Mouse (Mus musculus) kidney, postnatal 25 days (tissue): ENCODE data around the gene Acer1.
A peak's percentile ranks its signal among the peaks of the same experiment; 100 is the strongest.
"Not testable (repeated sequence)": the region's sequence is repeated elsewhere in the genome, so short reads cannot be mapped to it uniquely, and the experiment has no call there.

Experiments
- DNase-seq, 2 experiments: peaks; one replicate each; pipeline ENCODE4 v3.0.0; 2021; ENCODE audit warnings: mixed read lengths in 2 of 2

Gene Acer1

DNA sequence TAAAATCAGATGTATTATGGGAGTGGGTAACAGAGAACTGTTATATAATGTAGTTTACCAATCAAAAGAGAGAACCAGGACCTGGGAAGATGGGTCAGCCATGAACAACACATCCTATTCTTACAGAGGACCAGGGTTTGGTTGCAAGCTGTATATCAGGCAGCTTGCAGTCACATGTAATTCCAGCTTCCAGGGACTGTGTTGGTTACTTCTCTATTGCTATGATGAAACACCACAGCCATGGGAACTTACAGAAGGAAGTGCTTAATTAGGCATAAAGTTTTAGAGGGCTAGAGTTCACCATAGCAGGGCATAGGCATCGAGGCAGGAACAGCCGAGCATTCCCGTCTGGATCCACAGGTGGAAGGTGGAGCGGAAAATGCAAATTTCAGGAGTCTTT, 43.2 kb downstream of the Acer1 start:
- no peak for DNase-seq

DNA sequence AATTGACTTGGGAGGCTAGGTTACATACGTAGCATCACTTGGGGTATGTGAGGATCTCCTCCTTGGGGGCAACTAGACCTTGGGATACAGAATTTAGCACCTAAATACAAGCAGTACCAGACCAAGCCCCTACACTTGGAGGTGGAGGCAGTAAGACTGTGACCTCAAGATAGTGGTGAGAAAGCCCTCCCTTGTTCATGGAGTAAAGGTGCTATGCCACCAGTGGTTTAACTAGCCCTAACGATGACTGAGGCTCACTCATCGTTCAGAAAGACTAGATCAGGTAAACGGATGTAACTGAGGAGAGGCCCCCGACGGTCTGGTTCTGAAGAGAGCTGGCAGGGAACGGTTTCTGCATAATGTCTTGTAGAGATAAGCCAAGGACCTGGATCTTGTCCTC, 45.2 kb downstream of the Acer1 start:
- DNase-seq, result no peak

DNA sequence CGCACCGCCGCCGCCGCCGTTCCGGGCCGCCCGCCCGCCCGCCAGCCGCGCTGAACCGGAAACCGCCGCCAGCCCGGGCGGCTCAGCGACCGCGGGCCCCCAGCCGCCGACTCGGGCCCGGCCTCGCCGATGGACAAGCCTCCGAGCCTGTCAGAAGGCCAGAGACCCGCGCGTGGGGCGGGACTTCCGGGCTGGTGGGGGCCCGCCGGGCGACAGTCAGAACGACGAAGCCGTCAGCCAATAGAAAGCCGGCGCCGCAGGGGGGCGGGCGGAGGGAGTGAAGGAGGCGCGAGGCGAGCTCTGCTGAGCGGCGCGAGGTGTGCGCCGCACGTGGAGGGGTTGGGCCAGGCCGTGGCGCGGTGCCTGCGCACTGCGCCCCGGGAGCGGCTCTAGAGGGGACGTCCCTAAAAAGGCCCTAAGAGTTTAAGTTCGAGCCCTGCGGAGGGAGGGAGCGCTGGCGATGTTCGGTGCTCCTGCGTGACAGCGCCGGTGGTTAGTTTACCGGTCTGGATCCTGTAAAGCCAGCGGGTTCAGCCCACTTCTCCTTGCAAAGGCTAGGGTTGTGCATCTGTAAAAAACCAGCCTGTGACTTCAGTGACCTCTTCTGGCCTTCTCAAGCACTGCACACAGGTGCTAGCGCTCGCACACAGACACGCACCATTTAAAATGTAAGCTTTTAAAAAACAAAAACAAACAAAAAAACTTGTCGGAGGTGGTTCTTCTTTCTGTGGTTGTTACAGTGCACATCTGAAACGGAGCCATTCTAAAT, 46.4 kb downstream of the Acer1 start, which contains the start of gene Mllt1:
TSS of gene Mllt1 (minus strand) at position 53 of the 769 bp plus-strand sequence.
- peak; percentile 98 to 99 for DNase-seq

DNA sequence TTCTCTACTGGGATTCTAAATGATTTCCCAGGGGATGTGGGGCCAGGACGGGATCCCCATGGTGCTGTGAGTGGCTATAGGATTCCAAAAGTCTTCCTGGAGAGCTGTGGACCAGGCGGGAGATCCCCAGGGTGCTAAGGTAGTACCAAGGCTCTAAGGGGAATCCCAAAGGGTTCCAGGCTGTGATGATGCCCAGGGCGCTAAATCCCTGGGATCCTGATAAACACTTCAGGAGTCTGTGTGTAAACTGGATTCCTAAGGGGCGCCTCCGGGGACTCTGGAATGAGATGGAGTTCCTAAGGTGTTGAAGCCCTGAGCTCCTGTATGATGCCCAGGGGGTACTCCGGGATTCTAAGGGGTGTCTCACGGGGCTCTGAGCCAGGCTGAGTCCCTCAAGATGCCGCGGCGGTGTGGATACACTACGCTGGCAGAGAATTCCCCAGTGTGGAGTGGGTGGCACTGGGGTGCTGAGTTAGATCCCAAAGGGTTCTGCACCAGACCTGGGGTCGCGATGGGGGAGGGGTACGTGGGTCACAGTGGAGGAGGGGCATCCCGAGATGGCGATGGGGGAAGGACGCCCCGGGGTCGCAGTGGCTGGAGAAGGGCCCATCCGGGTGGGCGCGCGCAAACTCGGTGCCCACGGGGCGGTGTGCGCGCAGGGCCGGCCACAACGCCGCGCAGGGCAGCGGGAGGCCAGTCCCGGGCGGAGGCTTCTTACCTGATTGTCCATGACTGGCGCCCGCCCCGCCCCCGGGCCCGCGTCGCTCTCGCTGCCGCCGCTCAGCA, 47.2 kb downstream of the Acer1 start:
- no peak for DNase-seq

DNA sequence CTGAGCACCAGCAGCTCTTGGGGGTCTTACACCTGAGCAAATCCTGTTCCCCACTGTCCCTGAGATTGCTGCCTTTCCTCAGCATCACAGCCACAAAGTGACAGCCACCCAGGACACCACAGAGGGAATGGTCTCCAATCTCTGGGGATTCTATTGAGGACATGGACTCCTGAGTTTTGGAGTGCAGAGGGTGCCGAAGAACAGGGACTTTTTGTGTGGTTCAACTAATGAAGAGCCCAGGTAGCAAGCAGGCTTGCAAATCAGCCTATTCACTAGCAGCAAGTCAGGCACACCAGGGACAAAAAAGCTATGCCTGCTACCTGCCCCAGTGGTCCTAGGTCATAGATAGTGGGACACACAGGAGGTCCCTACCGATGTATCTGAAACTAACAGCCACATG, 48.5 kb downstream of the Acer1 start:
- no peak for DNase-seq

DNA sequence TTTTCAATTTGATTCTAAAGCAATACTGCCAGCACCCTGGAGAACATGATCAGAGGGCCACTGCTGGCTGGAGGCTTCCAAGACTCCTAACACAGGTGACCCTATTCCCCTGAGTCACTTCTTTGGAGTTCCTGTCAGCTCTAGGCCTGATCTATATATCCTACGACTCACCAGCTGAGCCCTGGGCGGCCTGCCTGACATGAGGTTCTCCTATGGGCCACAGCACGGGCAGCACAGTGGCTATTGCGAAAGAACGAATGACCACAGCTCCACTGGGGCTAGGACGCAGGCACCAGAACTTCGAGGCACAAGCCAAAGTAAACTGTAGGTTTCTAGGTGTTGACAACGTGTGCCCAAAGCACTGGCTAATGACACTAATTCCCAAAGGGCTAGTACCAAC, 51.9 kb downstream of the Acer1 start:
- DNase-seq, result no peak

DNA sequence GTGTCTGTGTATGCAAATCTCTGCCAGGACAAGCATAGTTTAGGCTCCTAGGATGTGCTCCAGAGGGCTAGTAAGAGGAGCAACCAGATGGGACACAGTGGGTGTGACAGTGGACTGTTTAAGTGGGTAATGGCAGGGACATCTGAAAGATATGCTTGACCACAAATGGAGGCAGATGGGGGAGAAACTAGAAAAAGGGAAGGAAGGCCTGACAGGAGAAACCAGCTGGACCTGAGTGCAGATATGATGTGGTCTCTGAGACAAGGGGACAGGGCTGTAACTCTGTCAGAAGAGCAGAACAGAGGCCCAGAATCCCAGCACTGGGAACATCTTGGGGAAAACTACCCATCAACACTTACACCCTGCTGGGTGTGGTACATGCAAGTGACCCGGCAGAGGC, 52.4 kb downstream of the Acer1 start:
- DNase-seq, result no peak

DNA sequence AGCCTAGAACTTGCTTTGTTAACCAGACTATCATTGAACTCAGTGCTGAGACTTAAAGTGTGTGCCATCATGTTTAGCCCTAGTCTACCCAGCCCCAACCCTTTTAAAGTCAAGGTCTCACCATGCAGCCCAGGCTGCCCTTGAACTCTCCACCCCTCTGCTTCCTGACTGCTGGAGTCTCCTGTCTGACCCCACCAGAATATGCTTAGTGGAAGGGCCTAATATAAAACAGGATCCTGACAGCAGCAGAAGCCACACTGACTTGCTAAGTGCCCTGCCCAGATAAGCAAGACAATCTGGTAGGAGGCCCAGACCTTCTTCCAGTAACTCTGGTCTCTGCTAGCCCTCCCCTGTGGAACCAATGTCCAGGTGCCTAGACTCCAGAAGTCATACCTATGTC, 52.8 kb downstream of the Acer1 start:
- no peak for DNase-seq

DNA sequence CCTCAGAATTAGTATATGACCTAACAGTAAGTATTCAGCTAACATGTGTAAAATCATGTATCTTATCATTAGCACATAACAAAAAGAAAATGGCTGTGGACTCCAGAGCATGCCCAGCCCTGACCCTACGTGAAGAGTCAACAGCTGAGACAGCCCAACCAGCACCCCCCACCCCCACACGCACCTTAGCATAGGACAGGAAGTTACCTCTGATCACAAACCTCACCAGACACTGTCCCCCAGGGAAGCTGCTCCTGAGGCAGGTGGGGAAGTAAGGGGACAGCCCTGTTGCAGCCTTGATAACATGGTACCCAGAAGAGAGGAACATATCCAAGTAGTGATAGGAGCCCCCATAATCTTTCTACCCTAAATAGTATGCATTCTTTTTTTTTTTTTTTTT, 55.9 kb downstream of the Acer1 start:
- no peak for DNase-seq

DNA sequence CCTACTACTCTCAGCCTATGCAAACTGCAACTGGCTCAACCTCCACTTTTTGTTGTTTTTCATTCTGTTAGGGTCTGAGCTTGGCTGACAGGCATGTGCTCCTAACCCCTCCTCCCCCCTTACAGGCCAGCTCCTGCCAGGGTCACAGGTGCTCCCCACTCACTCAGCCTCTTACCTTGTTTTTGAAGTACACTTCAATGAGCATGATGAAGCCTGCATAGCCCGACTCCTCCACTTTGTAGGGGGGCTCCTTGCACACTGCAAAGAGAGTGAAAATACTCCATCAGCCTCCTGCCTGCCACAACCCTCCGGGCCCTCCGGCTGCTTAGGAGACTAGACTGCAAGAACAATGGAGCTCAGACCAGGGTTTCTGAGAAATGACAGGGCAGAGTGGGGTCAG, 62.2 kb downstream of the Acer1 start:
- DNase-seq, result peak in 1 of 2 experiments; percentile 20

DNA sequence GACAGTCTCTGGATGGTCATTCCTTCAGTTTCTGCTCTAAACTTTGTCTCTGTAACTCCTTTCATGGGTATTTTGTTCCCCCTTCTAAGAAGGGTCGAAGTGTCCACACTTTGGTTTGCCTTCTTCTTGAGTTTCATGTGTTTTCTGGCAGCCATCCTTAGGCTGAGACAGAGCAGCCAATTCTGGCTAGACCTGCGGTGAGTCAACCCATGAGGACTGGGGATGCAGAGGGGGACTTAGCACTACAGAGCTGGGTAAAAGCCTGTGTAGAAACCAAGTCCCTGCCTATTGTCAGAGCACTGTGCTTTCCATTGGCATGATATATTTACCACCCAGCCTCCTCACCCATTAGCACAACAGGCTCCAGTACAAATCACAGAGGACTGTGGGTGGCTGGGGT, 64.8 kb downstream of the Acer1 start:
- no peak for DNase-seq

DNA sequence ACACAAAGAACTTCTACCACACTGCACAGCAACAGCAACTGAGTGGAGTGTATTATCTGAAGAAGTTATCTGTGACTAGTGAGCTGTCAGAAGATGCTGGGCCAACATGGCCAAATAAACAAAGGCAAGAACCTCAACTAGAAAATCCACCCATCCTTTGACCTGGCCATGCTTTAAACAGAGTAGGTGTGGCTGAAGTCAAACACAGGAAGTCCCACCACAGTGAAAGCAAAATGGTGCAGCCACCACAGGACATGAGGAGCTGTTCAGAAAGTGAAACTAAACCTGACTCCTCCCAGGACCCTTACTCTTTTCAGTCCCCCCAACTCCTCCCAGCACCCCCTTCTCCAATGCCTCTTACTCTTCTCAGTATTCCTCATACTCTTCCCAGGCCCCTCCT, 68.5 kb downstream of the Acer1 start:
- DNase-seq, result no peak

DNA sequence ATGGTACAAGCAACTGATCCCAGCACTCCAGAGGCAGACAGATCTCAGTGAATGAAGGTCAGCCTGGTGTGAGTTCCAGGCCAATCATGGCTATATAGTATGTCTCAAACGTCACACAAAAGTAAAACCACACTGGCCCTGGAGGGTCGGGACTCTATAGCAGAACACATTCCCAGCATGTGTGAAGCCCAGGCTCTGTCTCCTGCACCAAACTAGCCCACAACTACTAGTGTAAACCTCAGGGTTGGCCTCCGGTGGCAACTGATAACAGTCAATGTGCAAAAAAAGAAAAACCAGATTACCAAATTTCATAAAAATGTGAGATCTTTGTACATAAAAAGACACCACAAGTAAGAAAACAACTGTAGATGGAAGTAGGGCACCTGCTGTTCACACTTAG, 68.9 kb downstream of the Acer1 start:
- no peak for DNase-seq

DNA sequence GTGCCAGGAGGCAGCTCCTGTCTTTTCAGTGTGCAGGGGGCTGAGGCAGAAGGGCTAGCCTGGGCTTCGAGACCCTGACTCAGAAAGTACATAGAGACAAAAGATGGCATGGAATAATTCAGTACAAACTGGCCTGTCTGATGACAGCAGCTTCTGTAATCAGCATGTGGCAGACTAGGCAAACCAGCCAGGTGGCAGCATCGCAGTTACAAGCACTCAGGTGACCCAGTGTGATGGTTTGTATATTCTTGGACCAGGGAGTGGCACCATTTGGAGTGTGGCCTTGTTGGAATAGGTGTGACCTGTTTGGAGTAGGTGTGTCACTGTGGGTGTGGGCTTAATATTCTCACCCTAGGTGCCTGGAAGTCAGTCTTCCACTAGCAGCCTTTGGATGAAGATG, 72.2 kb downstream of the Acer1 start:
- DNase-seq, result not testable (repeated sequence)

DNA sequence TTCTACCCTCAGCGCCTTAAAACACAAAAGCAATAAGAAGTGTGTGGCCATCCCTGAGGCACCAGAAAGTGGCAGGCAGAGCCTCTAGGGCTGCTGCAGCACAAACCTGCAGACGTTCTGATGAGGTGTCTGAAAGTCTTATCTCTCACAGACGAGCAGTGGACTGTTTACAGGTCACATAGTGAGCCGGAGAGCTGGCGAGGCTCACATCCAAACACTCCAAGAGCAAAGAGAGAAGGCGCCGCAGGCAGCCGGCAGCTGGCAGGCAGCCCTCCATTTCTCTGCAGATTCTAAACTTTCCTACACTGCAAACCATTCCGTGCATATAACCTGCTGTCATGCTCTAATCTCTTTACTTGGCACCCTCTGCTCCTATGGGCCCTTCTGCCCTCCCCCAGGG, 74.0 kb downstream of the Acer1 start:
- peak in 1 of 2 experiments; percentile 18 for DNase-seq

DNA sequence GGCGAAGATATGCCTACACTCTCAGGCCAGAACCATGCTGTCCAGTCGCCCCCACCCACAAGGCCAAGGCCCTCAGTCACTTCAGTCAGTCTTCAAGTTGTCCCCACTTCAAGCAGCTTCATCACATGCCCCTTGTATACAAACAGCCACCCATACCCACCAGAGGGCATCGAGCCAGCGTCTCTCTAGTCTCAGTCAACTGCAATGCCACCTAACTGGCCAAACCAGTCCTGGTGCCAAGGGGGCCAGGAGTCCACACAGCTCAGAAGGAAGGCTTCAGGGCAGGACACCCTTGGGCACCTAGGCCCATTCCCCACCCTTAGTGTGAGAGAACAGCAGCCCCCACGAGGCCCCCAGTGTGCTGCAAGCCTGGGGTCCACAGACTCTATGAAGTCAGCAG, 74.8 kb downstream of the Acer1 start:
- peak; percentile 82 to 87 for DNase-seq

DNA sequence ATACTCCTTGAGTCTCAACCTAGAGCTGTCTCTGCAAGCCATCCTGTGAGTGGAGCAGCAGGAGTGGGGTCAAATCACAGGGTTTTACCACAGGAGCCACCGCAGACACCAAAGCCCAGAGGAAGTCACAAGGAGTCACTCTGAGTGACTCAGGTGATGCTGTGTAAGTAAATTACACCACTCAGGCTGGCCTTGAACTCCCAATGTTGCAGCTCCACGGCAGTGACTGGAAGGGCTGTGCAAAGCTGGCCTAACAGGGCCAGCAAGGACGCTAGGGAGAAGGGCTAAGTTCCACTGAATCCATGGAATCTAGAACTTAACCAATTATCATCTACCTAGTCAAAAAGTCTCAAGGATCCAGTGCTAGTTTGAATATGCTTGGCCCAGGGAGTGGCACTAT, 75.8 kb downstream of the Acer1 start:
- no peak for DNase-seq
